In genomic region chr13:95536117-95536493, GRCm38 (mm10) we compare ENCODE assay signal across 19 mouse cellular contexts. TPM values are rescaled to one million over a fixed set of nuclear protein-coding genes. Genes with fewer than 3 reads are reported as not detected.
DNase-seq lines count a peak whose midpoint lies in the region; ATAC-seq and TF ChIP-seq lines count a peak whose summit lies in the region.
"Had no signal": no experiment of that assay in that cellular context is flagged by ENCODE, and none has a peak within 500 bp of the region (broad histone marks: within the 10 kb centered on the region; RNA-seq: fewer than 3 reads in every experiment).

No protein-coding gene starts in this region.

- peaks cover 41% of the 10 kb centered on the region for H3K4me1 ChIP-seq in heart, embryonic 13.5 days
- peaks cover 21% of the 10 kb centered on the region for H3K4me1 ChIP-seq in lung, embryonic 16.5 days (replicated peaks; ENCODE audit: control insufficient read depth, insufficient read depth, low read length)
- H3K4me1 ChIP-seq in stomach, postnatal 0 days (replicated peaks; ENCODE audit: control insufficient read depth, insufficient read depth): peaks cover 9% of the 10 kb centered on the region

- TF ChIP-seq EP300 in stomach, postnatal 0 days (optimal IDR thresholded peaks at IDR 0.05): no peak

- WGBS in heart, embryonic 13.5 days: 11% methylated on average over 5 of the region's 5 CpGs
- WGBS in lung, embryonic 16.5 days: 33% methylated on average over 5 of the region's 5 CpGs
- 47% methylated on average over 5 of the region's 5 CpGs for WGBS in stomach, postnatal 0 days

- no peak for TF ChIP-seq CTCF in stomach, postnatal 0 days (IDR thresholded peaks at IDR 0.05; ENCODE audit: low read depth)
- TF ChIP-seq CTCF in gastrocnemius, adult 2 months (IDR thresholded peaks at IDR 0.05): no peak

- H3K36me3 ChIP-seq in heart, embryonic 13.5 days: no peaks in the 10 kb centered on the region
- H3K36me3 ChIP-seq in lung, embryonic 16.5 days (ENCODE audit: control insufficient read depth, insufficient read depth, low read length): no peaks in the 10 kb centered on the region
- H3K36me3 ChIP-seq in stomach, postnatal 0 days (ENCODE audit: control insufficient read depth, insufficient read depth, low read length): no peaks in the 10 kb centered on the region

- no peaks in the 10 kb centered on the region; the same call in 1 of the 2 replicates for H3K27me3 ChIP-seq in heart, embryonic 13.5 days (replicated peaks)
- H3K27me3 ChIP-seq in lung, embryonic 16.5 days (ENCODE audit: control insufficient read depth, insufficient read depth, low read depth, low read length): no peaks in the 10 kb centered on the region
- no peaks in the 10 kb centered on the region for H3K27me3 ChIP-seq in stomach, postnatal 0 days (ENCODE audit: control insufficient read depth, insufficient read depth, low read length)

- H3K4me2 ChIP-seq in heart, embryonic 13.5 days: peak overlapping the region; percentile 58; the same call in 1 of the 2 replicates
- no peak overlapping the region; the same call in 1 of the 2 replicates for H3K4me2 ChIP-seq in lung, embryonic 16.5 days (ENCODE audit: low read depth, low read length)
- H3K4me2 ChIP-seq in stomach, postnatal 0 days (replicated peaks; ENCODE audit: low read depth): no peak overlapping the region

- DNase-seq in heart, adult 9 months (ENCODE audit: low spot score in 2 of 2): no peak
- DNase-seq in lung, postnatal 14 days: no peak
- DNase-seq in ZHBTc4 (ENCODE audit: low read depth, low spot score): peak; percentile 55
- DNase-seq in stomach, postnatal 0 days (ENCODE audit: low spot score): peak; percentile 11
- no peak for DNase-seq in gastrocnemius, adult 2 months
- DNase-seq: adrenal gland, postnatal 10 days; cerebellum, adult 11-12 months; forebrain, postnatal 0 days; kidney, adult 8-10 months; kidney, postnatal 25 days had no signal

- H3K9ac ChIP-seq in heart, embryonic 13.5 days: no peak overlapping the region
- H3K9ac ChIP-seq in lung, embryonic 16.5 days (ENCODE audit: low read length): no peak overlapping the region
- H3K9ac ChIP-seq in stomach, postnatal 0 days (ENCODE audit: low read length): no peak overlapping the region
- H3K9ac ChIP-seq: forebrain, postnatal 0 days had no signal

- intact Hi-C loops in gastrocnemius, adult 2 months (cut with DNase I): no loop called here

- no peak overlapping the region for H3K27ac ChIP-seq in heart, embryonic 13.5 days (replicated peaks)
- H3K27ac ChIP-seq in lung, embryonic 16.5 days (ENCODE audit: low read length): peak overlapping the region; percentile 66; the same call in 1 of the 2 replicates
- H3K27ac ChIP-seq in stomach, postnatal 0 days (replicated peaks): peak overlapping the region; percentile 56
- H3K27ac ChIP-seq in gastrocnemius, adult 2 months: no peak overlapping the region

- no peaks in the 10 kb centered on the region for H3K9me3 ChIP-seq in heart, embryonic 13.5 days
- no peaks in the 10 kb centered on the region for H3K9me3 ChIP-seq in lung, embryonic 16.5 days (ENCODE audit: control insufficient read depth, low read length)
- no peaks in the 10 kb centered on the region for H3K9me3 ChIP-seq in stomach, postnatal 0 days (ENCODE audit: control insufficient read depth, low read length)

- H3K4me3 ChIP-seq in heart, embryonic 13.5 days: no peak overlapping the region
- no peak overlapping the region for H3K4me3 ChIP-seq in lung, embryonic 16.5 days (ENCODE audit: low read length)
- no peak overlapping the region for H3K4me3 ChIP-seq in stomach, postnatal 0 days (ENCODE audit: low read depth, low read length)
- no peak overlapping the region for H3K4me3 ChIP-seq in gastrocnemius, adult 2 months

- no peak for ATAC-seq in heart, embryonic 13.5 days (ENCODE audit: extremely low read depth, insufficient number of reproducible peaks, low FRiP score, low TSS enrichment)
- ATAC-seq in lung, embryonic 16.5 days (ENCODE audit: low read depth): no peak
- no peak for ATAC-seq in stomach, postnatal 0 days (ENCODE audit: low FRiP score, low TSS enrichment)
- ATAC-seq: forebrain, postnatal 0 days had no signal

RNA-seq across cellular contexts. Expression of gene F2rl1, which starts 11.1 kb away (rescaled TPM):
- polyA plus RNA-seq in heart, embryonic 13.5 days (2015; fragmentation: Nextera tagmentation; extraction: Ambion mirVana): 0.27 and 0.59 TPM in 2 replicates
- 5.5 and 5.8 TPM in 2 replicates for polyA plus RNA-seq in lung, embryonic 16.5 days (2015; fragmentation: Nextera tagmentation; extraction: Ambion mirVana)
- polyA plus RNA-seq in stomach, postnatal 0 days (2015; fragmentation: Nextera tagmentation; extraction: Ambion mirVana): 10.7 and 12.8 TPM in 2 replicates
- under 1 TPM; 0.36 to 0.45 TPM for total RNA-seq in gastrocnemius, adult 2 months (2021)
- polyA plus RNA-seq: neural tube, embryonic 11.5 days had no signal

RNA-seq across cellular contexts. Expression of gene S100z, which starts 57.6 kb away (rescaled TPM):
- not detected in 2 replicates for polyA plus RNA-seq in heart, embryonic 13.5 days (2015; fragmentation: Nextera tagmentation; extraction: Ambion mirVana)
- not detected in 2 replicates for polyA plus RNA-seq in lung, embryonic 16.5 days (2015; fragmentation: Nextera tagmentation; extraction: Ambion mirVana)
- 0.38 and 0.39 TPM in 2 replicates for polyA plus RNA-seq in stomach, postnatal 0 days (2015; fragmentation: Nextera tagmentation; extraction: Ambion mirVana)
- not detected for total RNA-seq in gastrocnemius, adult 2 months (2021)
- total RNA-seq: adrenal gland, postnatal 10 days; forebrain, postnatal 0 days; left cerebral cortex, adult 8-10 months; megakaryocyte-erythroid progenitor cell, adult 5-6 weeks had no signal
- polyA plus RNA-seq: forebrain, postnatal 0 days; heart, postnatal 0 days; limb, embryonic 11.5 days; lung, postnatal 0 days; neural tube, embryonic 11.5 days; stomach, embryonic 14.5 days had no signal

Comparison
In these comparisons a context has a peak if more than half of its experiments do, and no peak if none do; other contexts are left out.
1. H3K27ac ChIP-seq: peak in lung, embryonic 16.5 days (single experiment) and stomach, postnatal 0 days (single experiment); none in heart, embryonic 13.5 days (single experiment) and gastrocnemius, adult 2 months (single experiment).
2. DNase-seq: peak in ZHBTc4 (single experiment) and stomach, postnatal 0 days (single experiment); none in heart, adult 9 months (0 of 2), lung, postnatal 14 days (single experiment) and gastrocnemius, adult 2 months (single experiment).